Mouse (Mus musculus): ENCODE results near the gene Jup. TPM values are rescaled to one million over a fixed set of nuclear protein-coding genes. Genes with fewer than 3 reads are reported as not detected.

The Jup gene
- polyA plus RNA-seq, 1 experiment from 2014 or later = 107 TPM

GRCm38 (mm10) chr11:100376746-100377389, 20.7 kb downstream of the Jup start:
- 89% methylated on average over 21 of the region's 21 CpGs for WGBS

DNA sequence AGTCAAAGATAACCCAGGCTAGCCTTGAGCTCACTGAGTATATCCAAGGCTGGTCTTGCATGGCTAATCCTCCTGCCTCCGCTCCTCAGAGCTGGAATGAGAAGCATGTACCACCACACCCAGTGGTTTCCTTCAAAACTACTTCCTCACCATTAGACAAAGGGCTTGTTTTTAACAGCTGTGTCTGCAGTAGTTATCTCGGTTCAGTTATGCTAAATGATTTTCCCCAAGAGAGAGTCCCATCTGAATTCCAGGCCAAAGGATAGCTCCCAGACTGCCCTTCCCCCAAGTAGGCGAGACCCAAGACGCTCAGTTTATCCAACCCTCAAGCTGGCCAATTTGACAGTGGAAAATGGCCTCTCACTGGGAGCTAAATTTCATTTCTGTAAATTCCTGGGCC, 21.6 kb downstream of the Jup start:
- H3K4me3 ChIP-seq (ENCODE audit: low read depth, low read length) = no peak overlapping the region
- DNase-seq (ENCODE audit: low spot score) = no peak
- WGBS = 62% methylated on average over 4 of the region's 4 CpGs
- ATAC-seq (ENCODE audit: low read depth) = no peak
- no peak overlapping the region for H3K27ac ChIP-seq (replicated peaks; ENCODE audit: low read depth, low read length)
- no peaks in the 10 kb centered on the region for H3K27me3 ChIP-seq (replicated peaks; ENCODE audit: control insufficient read depth, insufficient read depth, low read length)
- H3K9ac ChIP-seq (ENCODE audit: low read depth, low read length) = no peak overlapping the region
- H3K9me3 ChIP-seq (ENCODE audit: control insufficient read depth, low read length) = no peaks in the 10 kb centered on the region
- H3K36me3 ChIP-seq (ENCODE audit: control insufficient read depth, insufficient read depth, low read length) = peaks cover 93% of the 10 kb centered on the region
- H3K4me2 ChIP-seq (ENCODE audit: low read depth, low read length) = no peak overlapping the region
- H3K4me1 ChIP-seq (ENCODE audit: control insufficient read depth, insufficient read depth, low read length) = no peaks in the 10 kb centered on the region

More at GRCm38 (mm10) chr11:100376746-100377389, 20.7 kb downstream of the Jup start:
- no peak for DNase-seq (ENCODE audit: low spot score)
- H3K36me3 ChIP-seq (ENCODE audit: control insufficient read depth, insufficient read depth, low read length) = peaks cover 93% of the 10 kb centered on the region
- no peaks in the 10 kb centered on the region for H3K9me3 ChIP-seq (ENCODE audit: control insufficient read depth, low read length)
- no peak overlapping the region for H3K4me2 ChIP-seq (ENCODE audit: low read depth, low read length)
- ATAC-seq (ENCODE audit: low read depth) = no peak
- no peaks in the 10 kb centered on the region for H3K4me1 ChIP-seq (ENCODE audit: control insufficient read depth, insufficient read depth, low read length)
- H3K27me3 ChIP-seq (replicated peaks; ENCODE audit: control insufficient read depth, insufficient read depth, low read length) = no peaks in the 10 kb centered on the region
- H3K27ac ChIP-seq (replicated peaks; ENCODE audit: low read depth, low read length) = no peak overlapping the region
- H3K9ac ChIP-seq (ENCODE audit: low read depth, low read length) = no peak overlapping the region
- H3K4me3 ChIP-seq (ENCODE audit: low read depth, low read length) = no peak overlapping the region

DNA sequence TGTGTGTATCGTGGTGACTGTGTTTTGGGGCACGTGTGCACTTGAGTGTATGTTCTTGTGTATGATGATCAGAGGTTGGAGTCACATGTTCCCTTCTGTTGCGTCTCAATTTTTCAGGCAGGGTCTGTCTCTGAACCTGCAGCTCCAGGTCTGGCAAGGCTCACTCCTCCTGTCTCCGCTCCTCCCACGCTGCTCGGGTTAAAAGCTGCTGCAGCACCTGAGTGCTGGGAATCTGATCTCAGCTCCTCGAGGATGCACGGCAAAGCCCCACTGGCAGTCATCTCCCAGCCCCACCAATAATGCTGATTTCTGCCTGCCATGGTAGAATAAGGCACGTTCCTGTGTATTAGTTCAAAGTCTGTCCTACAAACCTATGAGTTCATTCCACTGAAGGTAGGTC, 22.4 kb downstream of the Jup start:
- WGBS = 94% methylated on average over 9 of the region's 9 CpGs
- DNase-seq (ENCODE audit: low spot score) = no peak
- H3K9ac ChIP-seq (ENCODE audit: low read depth, low read length) = no peak overlapping the region
- H3K4me1 ChIP-seq (ENCODE audit: control insufficient read depth, insufficient read depth, low read length) = no peaks in the 10 kb centered on the region
- peaks cover 92% of the 10 kb centered on the region for H3K36me3 ChIP-seq (ENCODE audit: control insufficient read depth, insufficient read depth, low read length)
- no peak overlapping the region for H3K4me2 ChIP-seq (ENCODE audit: low read depth, low read length)
- ATAC-seq (ENCODE audit: low read depth) = no peak
- H3K27ac ChIP-seq (replicated peaks; ENCODE audit: low read depth, low read length) = no peak overlapping the region
- no peaks in the 10 kb centered on the region for H3K27me3 ChIP-seq (replicated peaks; ENCODE audit: control insufficient read depth, insufficient read depth, low read length)
- no peak overlapping the region for H3K4me3 ChIP-seq (ENCODE audit: low read depth, low read length)
- no peaks in the 10 kb centered on the region for H3K9me3 ChIP-seq (ENCODE audit: control insufficient read depth, low read length)

DNA sequence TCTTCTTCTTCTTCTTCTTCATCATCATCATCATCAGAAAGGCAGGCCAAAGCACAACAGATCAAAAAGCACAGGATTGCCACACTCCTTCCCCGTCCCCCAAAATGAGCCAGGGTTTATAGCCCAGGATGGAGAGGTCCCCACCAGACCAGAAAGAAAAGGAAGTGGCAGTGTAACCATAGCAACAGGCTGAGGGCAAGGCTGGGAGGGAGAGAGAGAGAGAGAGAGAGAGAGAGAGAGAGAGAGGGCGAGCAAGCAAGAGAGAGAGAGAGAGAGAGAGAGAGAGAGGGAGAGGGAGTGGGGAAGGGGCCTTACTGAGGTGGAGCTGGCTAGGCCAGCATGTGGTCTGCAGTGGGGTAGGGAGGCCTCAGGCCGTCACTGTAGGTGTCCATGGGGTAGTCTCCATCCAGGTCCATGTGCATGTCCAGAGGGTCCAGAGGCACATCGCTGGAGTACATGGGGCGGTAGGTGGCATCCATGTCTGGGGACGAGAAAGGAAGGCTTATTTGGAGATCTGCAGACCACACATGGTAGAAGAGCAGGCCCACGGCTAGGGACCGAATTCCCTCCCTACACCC, 25.5 kb downstream of the Jup start:
- Histone ChIP-seq H3K9ac (ENCODE audit: low read depth, low read length) (no peak overlapping the region), H3K27ac (replicated peaks; ENCODE audit: low read depth, low read length) (no peak overlapping the region), H3K36me3 (ENCODE audit: control insufficient read depth, insufficient read depth, low read length) (peaks cover 77% of the 10 kb centered on the region), H3K27me3 (replicated peaks; ENCODE audit: control insufficient read depth, insufficient read depth, low read length) (no peaks in the 10 kb centered on the region), H3K4me3 (ENCODE audit: low read depth, low read length) (no peak overlapping the region), H3K4me1 (ENCODE audit: control insufficient read depth, insufficient read depth, low read length) (no peaks in the 10 kb centered on the region), H3K4me2 (ENCODE audit: low read depth, low read length) (no peak overlapping the region), H3K9me3 (ENCODE audit: control insufficient read depth, low read length) (no peaks in the 10 kb centered on the region)
- DNase-seq (ENCODE audit: low spot score) = no peak
- ATAC-seq (ENCODE audit: low read depth) = no peak
- 81% methylated on average over 7 of the region's 8 CpGs for WGBS

DNA sequence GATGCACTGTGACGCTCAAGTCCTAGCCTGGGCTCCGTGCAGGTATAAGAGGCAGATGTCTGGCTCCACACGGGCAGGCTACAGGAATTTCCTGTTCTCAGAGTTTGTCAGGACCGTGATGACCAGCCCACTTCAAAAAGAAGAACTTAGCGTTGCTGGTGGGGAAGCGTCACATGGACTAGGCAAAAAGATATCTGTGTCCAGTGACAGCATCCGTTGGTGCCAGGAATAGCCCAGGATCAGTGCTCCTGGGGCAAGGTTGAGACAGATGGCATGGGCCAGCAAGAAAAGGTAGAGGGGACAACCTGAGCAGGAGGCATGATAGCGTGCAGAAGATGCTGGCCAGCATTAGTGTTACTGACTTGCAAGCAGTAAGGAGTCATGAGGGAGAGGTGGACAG, 27.7 kb downstream of the Jup start:
- Histone ChIP-seq H3K9me3 (ENCODE audit: control insufficient read depth, low read length) (no peaks in the 10 kb centered on the region), H3K36me3 (ENCODE audit: control insufficient read depth, insufficient read depth, low read length) (peaks cover 56% of the 10 kb centered on the region), H3K27me3 (replicated peaks; ENCODE audit: control insufficient read depth, insufficient read depth, low read length) (no peaks in the 10 kb centered on the region), H3K27ac (replicated peaks; ENCODE audit: low read depth, low read length) (no peak overlapping the region), H3K9ac (ENCODE audit: low read depth, low read length) (no peak overlapping the region), H3K4me2 (ENCODE audit: low read depth, low read length) (no peak overlapping the region), H3K4me1 (ENCODE audit: control insufficient read depth, insufficient read depth, low read length) (no peaks in the 10 kb centered on the region), H3K4me3 (ENCODE audit: low read depth, low read length) (no peak overlapping the region)
- DNase-seq (ENCODE audit: low spot score) = no peak
- WGBS = 67% methylated on average over 8 of the region's 8 CpGs
- ATAC-seq (ENCODE audit: low read depth) = no peak

DNA sequence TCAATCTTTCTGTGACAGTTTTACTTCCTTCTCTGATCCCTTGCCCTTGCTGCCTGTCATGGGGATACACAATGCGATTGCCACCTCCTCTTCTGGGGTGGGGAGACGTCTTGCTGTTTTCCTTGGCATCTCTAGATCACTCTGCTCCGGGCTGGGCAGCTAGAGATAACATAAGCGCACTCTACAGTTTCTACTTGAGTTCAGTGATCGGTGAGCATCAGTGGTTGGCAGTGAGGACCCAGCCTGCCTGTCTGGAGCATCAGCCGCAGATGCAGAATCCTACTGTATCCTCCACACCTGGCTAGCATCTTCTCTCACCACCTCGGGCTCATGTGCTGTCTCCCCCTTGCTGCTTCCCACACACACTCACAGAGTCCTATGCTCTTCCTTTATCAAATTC, 28.4 kb downstream of the Jup start:
- ATAC-seq (ENCODE audit: low read depth) (no peak), DNase-seq (ENCODE audit: low spot score) (no peak)
- Histone ChIP-seq H3K27me3 (replicated peaks; ENCODE audit: control insufficient read depth, insufficient read depth, low read length) (no peaks in the 10 kb centered on the region), H3K4me1 (ENCODE audit: control insufficient read depth, insufficient read depth, low read length) (no peaks in the 10 kb centered on the region), H3K4me2 (ENCODE audit: low read depth, low read length) (no peak overlapping the region), H3K27ac (replicated peaks; ENCODE audit: low read depth, low read length) (no peak overlapping the region), H3K36me3 (ENCODE audit: control insufficient read depth, insufficient read depth, low read length) (peaks cover 52% of the 10 kb centered on the region), H3K4me3 (ENCODE audit: low read depth, low read length) (no peak overlapping the region), H3K9me3 (ENCODE audit: control insufficient read depth, low read length) (no peaks in the 10 kb centered on the region), H3K9ac (ENCODE audit: low read depth, low read length) (no peak overlapping the region)
- WGBS = 75% methylated on average over 7 of the region's 7 CpGs

DNA sequence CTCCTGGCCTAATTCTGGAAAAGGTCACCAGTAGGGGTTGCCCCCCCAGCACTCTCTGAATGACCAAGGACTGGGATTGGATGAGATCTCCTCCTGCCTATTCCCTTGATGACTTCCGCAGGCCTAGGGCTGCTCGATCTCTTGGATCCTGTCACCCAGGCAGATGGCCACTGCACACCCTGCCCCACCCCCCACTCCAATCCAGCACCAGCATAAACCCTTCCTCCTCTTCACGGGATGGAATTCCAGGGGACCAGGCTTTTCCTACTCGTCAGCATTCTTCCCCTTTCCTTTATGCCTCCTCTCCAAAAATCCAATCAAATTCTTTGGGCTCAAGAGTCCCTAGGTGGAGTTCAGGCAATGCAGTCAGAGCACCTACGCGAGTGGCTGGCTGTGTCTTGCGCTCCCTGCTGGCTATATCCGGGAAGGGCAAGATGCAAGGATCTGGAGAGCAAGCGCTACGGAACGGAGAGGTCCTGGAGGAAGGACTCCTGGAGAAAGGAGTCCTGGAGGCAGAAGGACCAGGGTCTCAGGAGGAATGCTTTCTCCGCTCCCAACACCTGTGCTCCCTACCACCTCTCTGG, 34.5 kb downstream of the Jup start:
- Histone ChIP-seq H3K27ac (replicated peaks; ENCODE audit: low read depth, low read length) (no peak overlapping the region), H3K27me3 (replicated peaks; ENCODE audit: control insufficient read depth, insufficient read depth, low read length) (peaks cover 4% of the 10 kb centered on the region; the same call in 1 of the 2 replicates), H3K36me3 (ENCODE audit: control insufficient read depth, insufficient read depth, low read length) (no peaks in the 10 kb centered on the region), H3K9me3 (ENCODE audit: control insufficient read depth, low read length) (no peaks in the 10 kb centered on the region), H3K4me3 (ENCODE audit: low read depth, low read length) (no peak overlapping the region), H3K9ac (ENCODE audit: low read depth, low read length) (no peak overlapping the region), H3K4me2 (ENCODE audit: low read depth, low read length) (no peak overlapping the region), H3K4me1 (ENCODE audit: control insufficient read depth, insufficient read depth, low read length) (no peaks in the 10 kb centered on the region)
- WGBS = 20% methylated on average over 12 of the region's 12 CpGs
- 0 out of 2 replicates have a peak, but pooled peaks have one; percentile 51 for ATAC-seq (ENCODE audit: low read depth)
- DNase-seq (ENCODE audit: low spot score) = peak; percentile 53

- no peak overlapping the region for H3K4me3 ChIP-seq (ENCODE audit: low read depth, low read length)
- ATAC-seq (ENCODE audit: low read depth) (peak; percentile 67), DNase-seq (ENCODE audit: low spot score) (peak; percentile 55)
- no peak overlapping the region for H3K27ac ChIP-seq (replicated peaks; ENCODE audit: low read depth, low read length)
- 11% methylated on average over 8 of the region's 8 CpGs for WGBS
- no peak overlapping the region for H3K9ac ChIP-seq (ENCODE audit: low read depth, low read length)
- H3K27me3 ChIP-seq (replicated peaks; ENCODE audit: control insufficient read depth, insufficient read depth, low read length) = peaks cover 11% of the 10 kb centered on the region; the same call in 1 of the 2 replicates
- H3K36me3 ChIP-seq (ENCODE audit: control insufficient read depth, insufficient read depth, low read length) = no peaks in the 10 kb centered on the region
- H3K9me3 ChIP-seq (ENCODE audit: control insufficient read depth, low read length) = no peaks in the 10 kb centered on the region
- H3K4me1 ChIP-seq (ENCODE audit: control insufficient read depth, insufficient read depth, low read length) = no peaks in the 10 kb centered on the region
- H3K4me2 ChIP-seq (ENCODE audit: low read depth, low read length) = no peak overlapping the region
These were observed 35.2 kb downstream of the Jup start for GRCm38 (mm10) chr11:100362209-100362978.

Measured in embryonic facial prominence, embryonic 14.5 days (tissue).